Mouse (Mus musculus) heart, postnatal 36 days (tissue): Measurements from ENCODE around the gene Ccdc51. TPM values are rescaled to one million over a fixed set of nuclear protein-coding genes. Genes with fewer than 3 reads are reported as not detected.

Experiments
- DNase-seq, 2 experiments: peaks; one replicate each; pipeline ENCODE4 v3.0.0; 2021 to 2022
- intact Hi-C: fragments of 180-260 bp; cut with DNase I; formaldehyde crosslinking; loops from one replicate; pipeline ENCODE4 v1.15.1; 2025
- total RNA-seq, 2 experiments: library from RNA; stranded (reverse); gene quantifications; 2 replicates each; pipeline ENCODE4 v1.2.3; 2021

Ccdc51 gene
- total RNA-seq, 2 experiments from 2014 or later = 11.7 to 12.2 TPM

DNA sequence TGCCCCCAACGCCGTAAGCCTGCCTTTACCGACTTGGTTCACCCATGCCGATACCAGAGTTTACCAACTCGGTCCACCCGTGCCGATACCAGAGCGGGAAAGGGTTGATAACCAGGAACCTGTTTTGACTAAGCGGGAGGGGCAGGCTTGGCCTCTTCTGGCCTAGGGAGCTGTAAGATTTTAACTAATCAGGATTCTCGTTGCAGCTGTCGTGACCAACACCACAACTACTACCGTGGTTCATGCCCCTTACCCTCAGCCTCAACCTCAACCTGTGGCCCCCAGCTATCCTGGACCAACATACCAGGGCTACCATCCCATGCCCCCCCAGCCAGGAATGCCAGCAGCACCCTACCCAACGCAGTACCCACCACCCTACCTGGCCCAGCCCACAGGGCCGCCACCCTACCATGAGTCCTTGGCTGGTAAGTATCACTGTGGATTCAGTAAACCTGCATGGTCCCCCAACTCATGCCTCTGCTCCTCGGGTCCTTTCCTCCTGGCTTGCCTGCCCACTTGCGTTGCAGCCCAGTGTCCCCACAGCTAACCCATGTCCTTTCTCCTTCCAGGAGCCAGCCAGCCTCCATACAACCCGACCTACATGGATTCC, 26.1 kb upstream of the Ccdc51 start:
- intact Hi-C loops = loop anchor here (5.0 kb wide), 1 partner anchor 119 kb away; the partner anchor contains the start of gene Uqcrc1
- no peak for DNase-seq

GRCm38 (mm10) chr9:109056916-109057315, 25.4 kb upstream of the Ccdc51 start:
- intact Hi-C loops = loop anchor here (5.0 kb wide), 1 partner anchor 120 kb away; the partner anchor contains the start of gene Uqcrc1
- no peak for DNase-seq

- intact Hi-C loops = loop anchor here (5.0 kb wide), 1 partner anchor 120 kb away; the partner anchor contains the start of gene Uqcrc1
- no peak for DNase-seq
Observed at GRCm38 (mm10) chr9:109057543-109057942, 24.8 kb upstream of the Ccdc51 start.

GRCm38 (mm10) chr9:109058006-109058765, 24.1 kb upstream of the Ccdc51 start:
- intact Hi-C loops = loop anchor here (2.0 to 5.0 kb wide), 2 partner anchors 19 to 121 kb away; partner anchors contain the start of genes Shisa5 and Uqcrc1
- DNase-seq = no peak

- DNase-seq = peak; percentile 88 to 93
- intact Hi-C loops = loop anchor here (1.0 to 5.0 kb wide), 3 partner anchors 21 to 122 kb away; partner anchors contain the start of genes Shisa5 and Uqcrc1
Observed at GRCm38 (mm10) chr9:109059136-109059903, 23.0 kb upstream of the Ccdc51 start, which contains the start of gene Trex1. Gene Trex1 (minus strand): TSS chr9:109059734.

DNA sequence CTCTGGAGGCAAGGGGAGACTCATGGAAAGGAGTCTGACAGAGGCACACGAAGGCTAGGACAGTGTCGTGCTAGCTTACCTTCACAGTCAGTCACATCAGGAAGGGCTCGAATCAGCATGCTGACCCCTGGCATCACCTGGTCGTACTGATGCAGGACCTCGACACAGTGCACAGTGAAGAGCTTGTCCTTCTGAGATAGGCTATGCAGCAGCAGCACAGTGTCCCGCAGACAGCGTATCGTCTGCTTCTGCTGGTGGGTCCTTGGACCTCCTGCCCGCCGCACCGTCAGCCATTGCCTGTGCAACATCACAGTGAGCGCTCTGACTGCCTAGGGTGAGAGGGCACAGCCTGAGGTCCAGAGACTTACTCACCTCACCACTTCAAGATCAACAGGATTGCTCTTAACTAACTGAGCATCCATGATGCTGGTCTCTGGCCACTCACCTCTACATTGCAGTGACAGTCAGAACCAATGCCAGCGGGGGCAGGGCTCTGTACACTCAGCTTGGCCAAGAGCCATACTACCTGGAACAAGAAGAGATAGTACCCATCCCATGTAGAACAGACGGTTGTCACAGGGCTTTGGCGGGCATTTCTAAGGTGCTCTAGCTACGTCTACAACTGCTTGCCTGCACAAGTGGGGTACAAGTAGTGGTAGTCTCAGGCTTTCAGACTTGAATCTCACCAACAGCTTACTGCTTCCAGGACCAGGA, 22.0 kb upstream of the Ccdc51 start:
- DNase-seq = no peak
- intact Hi-C loops = no loop called here

DNA sequence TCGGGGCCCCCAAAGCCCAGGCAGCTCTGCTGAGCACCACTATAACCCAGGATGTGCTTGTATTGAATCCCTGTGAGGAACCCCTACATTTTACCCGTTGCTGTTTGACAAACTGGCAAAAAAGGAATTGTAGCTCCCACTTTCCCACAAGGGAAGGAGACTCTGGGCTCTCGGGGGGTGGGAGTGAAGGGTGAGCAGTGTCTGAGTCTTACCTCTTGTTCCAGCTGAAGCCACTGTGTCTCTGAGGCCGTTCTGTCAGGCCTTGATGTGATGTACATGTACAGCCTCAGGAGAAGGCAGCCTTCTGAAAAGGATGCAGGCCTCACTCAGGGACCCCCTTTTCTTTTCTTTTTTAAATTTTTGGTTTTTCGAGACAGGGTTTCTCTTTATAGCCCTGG, 21.4 kb upstream of the Ccdc51 start:
- no peak for DNase-seq
- intact Hi-C loops = no loop called here

DNA sequence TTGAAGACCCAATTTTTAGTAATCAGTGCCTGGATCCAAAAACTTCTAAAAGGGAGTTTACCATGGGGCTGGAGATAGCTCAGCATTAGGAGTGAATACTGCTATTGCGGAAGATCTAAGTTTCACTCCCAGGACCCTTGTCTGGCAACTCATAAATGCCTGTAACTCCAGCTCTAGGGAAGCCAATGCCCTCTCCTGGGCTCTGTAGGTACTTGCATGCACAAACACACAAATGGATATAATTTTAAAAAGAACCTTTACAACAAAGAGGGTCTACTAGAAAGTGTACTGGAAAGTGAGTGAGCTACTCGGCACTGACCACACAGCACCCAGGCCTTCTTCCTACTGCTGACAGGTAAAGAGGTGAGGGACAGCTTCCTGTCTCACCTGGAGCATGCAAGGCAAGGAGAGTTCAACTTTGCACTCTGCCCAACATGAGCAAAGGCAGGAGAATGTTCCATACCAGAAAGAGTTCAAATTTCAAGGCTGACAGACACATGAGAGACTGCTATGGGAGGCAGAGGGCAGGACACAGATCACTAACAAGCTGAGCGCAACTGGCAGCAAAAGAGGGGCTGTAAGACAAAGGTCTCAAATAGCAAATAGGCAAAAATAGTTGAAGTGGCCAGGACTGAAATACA, 14.1 kb upstream of the Ccdc51 start:
- DNase-seq = no peak
- intact Hi-C loops = no loop called here

GRCm38 (mm10) chr9:109073661-109074573, 8.4 kb upstream of the Ccdc51 start, which contains the start of gene Atrip:
Gene Atrip (minus strand): TSS chr9:109074124.
- intact Hi-C loops = no loop called here
- DNase-seq = peak; percentile 89 to 91

DNA sequence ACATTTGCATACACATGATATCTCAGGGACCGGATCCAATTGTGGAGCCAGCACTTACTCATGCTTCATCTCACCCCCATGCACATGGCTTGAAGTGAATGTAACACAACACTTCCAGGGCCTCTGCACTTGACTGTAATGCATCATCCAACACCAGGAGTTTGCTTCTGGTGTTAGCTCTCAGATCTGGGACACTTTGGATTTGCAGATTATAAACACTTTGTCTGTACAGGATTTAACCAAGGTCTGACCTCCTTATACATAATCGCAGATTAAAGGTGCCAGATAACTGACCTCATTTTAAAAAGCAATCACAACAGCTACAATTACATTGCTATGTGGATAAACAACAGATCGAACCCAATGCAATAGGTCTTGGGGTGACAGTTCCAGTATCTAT, 1.8 kb upstream of the Ccdc51 start:
- intact Hi-C loops = no loop called here
- DNase-seq = no peak

DNA sequence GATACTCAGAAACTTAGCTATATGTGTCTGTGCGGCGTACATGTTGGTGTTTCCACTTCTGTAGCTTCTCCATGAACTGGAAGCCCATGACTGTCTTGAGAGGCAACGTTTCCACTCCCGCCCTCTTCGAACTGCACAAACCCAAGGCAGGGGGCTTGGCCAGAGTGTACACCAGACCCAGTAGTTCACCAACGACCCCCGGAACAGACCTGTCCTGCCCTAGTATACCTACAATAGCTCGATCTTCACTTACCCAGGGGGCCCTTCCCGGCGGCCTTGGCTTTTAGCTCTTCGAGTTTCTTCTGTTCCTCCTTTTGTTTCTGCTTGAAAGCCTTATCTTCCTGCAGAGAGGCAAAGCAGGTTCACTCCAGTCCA, 557 bp upstream of the Ccdc51 start:
- intact Hi-C loops = no loop called here
- DNase-seq = no peak

- DNase-seq = no peak
- intact Hi-C loops = no loop called here
Observed at GRCm38 (mm10) chr9:109084922-109085321, 2.6 kb downstream of the Ccdc51 start.

GRCm38 (mm10) chr9:109087987-109088386, 5.7 kb downstream of the Ccdc51 start:
- DNase-seq = peak; percentile 49 to 60
- intact Hi-C loops = loop anchor here (1.0 kb wide), 1 partner anchor 34 kb away; no protein-coding TSS in a partner anchor

DNA sequence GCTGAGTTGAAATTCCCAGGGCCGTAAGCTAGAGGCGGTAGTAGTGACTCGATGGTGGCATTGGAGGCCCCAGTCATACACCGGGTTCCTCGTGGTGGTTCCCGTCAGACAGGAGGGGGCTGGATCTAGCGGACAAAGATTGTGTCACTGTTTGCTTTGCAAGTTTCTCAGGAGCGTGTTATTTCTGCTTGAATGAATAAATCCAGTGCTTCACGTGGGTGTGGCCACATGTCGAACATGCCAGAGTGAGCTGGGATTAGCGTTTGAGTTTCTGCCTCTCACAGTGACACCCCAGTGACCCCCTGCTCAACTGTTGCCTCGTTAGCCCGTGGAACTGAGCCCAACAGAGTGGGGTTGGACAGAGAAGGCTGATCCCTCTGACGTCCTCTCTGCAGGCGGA, 8.2 kb downstream of the Ccdc51 start:
- intact Hi-C loops = no loop called here
- no peak for DNase-seq

GRCm38 (mm10) chr9:109091802-109092201, 9.5 kb downstream of the Ccdc51 start:
- DNase-seq = no peak
- intact Hi-C loops = no loop called here

GRCm38 (mm10) chr9:109092799-109093198, 10.5 kb downstream of the Ccdc51 start:
- DNase-seq = no peak
- intact Hi-C loops = no loop called here

- no peak for DNase-seq
- intact Hi-C loops = no loop called here
Observed at GRCm38 (mm10) chr9:109093786-109094552, 11.7 kb downstream of the Ccdc51 start.

DNA sequence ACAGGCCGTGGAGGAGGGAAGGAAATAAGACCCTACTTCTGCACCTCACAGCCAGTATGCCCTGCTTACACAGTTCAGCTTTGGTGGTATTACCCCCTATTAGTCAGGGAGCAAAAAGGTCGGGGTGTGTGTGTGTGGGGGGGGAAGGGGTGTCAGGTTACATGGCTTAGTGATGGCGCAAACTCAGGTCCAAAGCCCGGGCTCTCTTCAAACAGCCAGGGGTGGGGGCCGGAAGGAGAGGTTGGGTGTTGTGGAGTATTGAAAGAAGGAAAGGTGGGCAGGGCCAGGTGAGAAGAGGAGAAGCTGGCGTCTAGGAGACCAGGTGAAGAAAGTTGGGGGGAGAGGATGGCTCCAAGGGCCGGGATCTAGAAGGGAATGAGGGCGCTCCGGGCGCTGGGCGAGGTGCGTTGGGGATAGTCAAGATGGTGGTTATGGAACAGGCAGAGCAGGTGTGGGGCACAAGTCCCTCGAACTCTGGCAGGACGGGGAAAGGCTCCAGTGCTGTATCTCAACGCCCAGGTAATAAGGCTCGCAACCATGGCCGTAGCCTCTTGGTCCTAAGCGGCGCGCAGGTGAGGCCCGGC, 12.4 kb downstream of the Ccdc51 start:
- DNase-seq = no peak
- intact Hi-C loops = no loop called here
